Mouse (Mus musculus) heart, postnatal 0 days (tissue): Measurements from ENCODE around the gene Tgm4. TPM values are rescaled to one million over a fixed set of nuclear protein-coding genes. Genes with fewer than 3 reads are reported as not detected.

Experiments used
- ATAC-seq: fragments of 200-750 bp; cut with Nextera tagmentation; 2 replicates; pipeline ENCODE4 v1.8.0; 2017; ENCODE audit warnings: low read depth, moderate number of reproducible peaks, moderate library complexity; ENCODE audit not compliant: insufficient read depth
- DNase-seq: peaks from one replicate; pipeline ENCODE4 v3.0.0-alpha.2; 2016; ENCODE audit warnings: low spot score
- H3K27ac ChIP-seq: fragments of 300-500 bp; sonication (generic); 2 replicates; pipeline ENCODE4 v1.5.1; 2014; ENCODE audit warnings: low read depth, mild to moderate bottlenecking
- H3K27me3 ChIP-seq: fragments of 300-500 bp; sonication (generic); 2 replicates; pipeline ENCODE4 v1.6.1; 2014; ENCODE audit warnings: low read length, mixed read lengths; ENCODE audit not compliant: control insufficient read depth, insufficient read depth
- H3K36me3 ChIP-seq: fragments of 300-500 bp; sonication (generic); replicated peaks from 2 replicates; pipeline ENCODE4 v1.6.1; 2014; ENCODE audit warnings: low read length, mixed read lengths; ENCODE audit not compliant: control insufficient read depth, insufficient read depth
- H3K4me1 ChIP-seq: fragments of 300-500 bp; sonication (generic); 2 replicates; pipeline ENCODE4 v1.6.1; 2014; ENCODE audit warnings: antibody characterized with exemption; ENCODE audit not compliant: control insufficient read depth, insufficient read depth
- H3K4me2 ChIP-seq: fragments of 300-500 bp; sonication (generic); 2 replicates; pipeline ENCODE4 v1.6.1; 2014; ENCODE audit warnings: low read depth, mild to moderate bottlenecking, low read length, moderate library complexity
- H3K4me3 ChIP-seq: fragments of 300-500 bp; sonication (generic); 2 replicates; pipeline ENCODE4 v1.5.1; 2014; ENCODE audit warnings: low read depth, low read length
- H3K9ac ChIP-seq: fragments of 300-500 bp; sonication (generic); replicated peaks from 2 replicates; pipeline ENCODE4 v1.6.1; 2014; ENCODE audit warnings: low read depth, low read length, mixed read lengths
- H3K9me3 ChIP-seq: fragments of 300-500 bp; sonication (generic); replicated peaks from 2 replicates; pipeline ENCODE4 v1.6.1; 2016; ENCODE audit warnings: low read length; ENCODE audit not compliant: control insufficient read depth
- CTCF ChIP-seq: IDR thresholded peaks from 2 replicates; pipeline ENCODE4 v1.5.1; 2016; ENCODE audit warnings: antibody characterized with exemption, control low read depth, low read depth
- EP300 ChIP-seq: IDR thresholded peaks from 2 replicates; pipeline ENCODE4 v1.6.1; 2016; ENCODE audit warnings: antibody characterized with exemption, low read depth
- WGBS: fragments of 180-500 bp; shearing (Covaris S2); extraction: QIAGEN DNeasy Blood & Tissue Kit; methylation state at CpG from one replicate; pipeline ENCODE4 v1.1.7; 2014; 5-methylcytosine and 5-hydroxymethylcytosine counted together
- polyA plus RNA-seq: library from polyadenylated mRNA; unstranded; fragments of >200 nt; fragmentation: Nextera tagmentation; extraction: Ambion mirVana; gene quantifications from 2 replicates; pipeline ENCODE4 v1.2.1, GENCODE M21; 2015
- total RNA-seq: library from RNA; depleted of rRNA; stranded (reverse); fragments of >200 nt; gene quantifications from 2 replicates; pipeline ENCODE4 v1.2.3, GENCODE M21; 2014; ENCODE audit warnings: low replicate concordance; rRNA removed

Gene Tgm4
- total and polyA plus RNA-seq, 2 experiments from 2014 or later: 0.20 TPM; not detected in 1

GRCm38 (mm10) chr9:123109188-123109587 is 74.7 kb downstream of the Tgm4 start:
- DNase-seq: no peak
- Histone ChIP-seq H3K9me3 (no peaks in the 10 kb centered on the region), H3K27me3 (no peaks in the 10 kb centered on the region), H3K27ac (no peak overlapping the region), H3K4me3 (no peak overlapping the region), H3K9ac (no peak overlapping the region), H3K4me1 (peaks cover 16% of the 10 kb centered on the region), H3K4me2 (no peak overlapping the region), H3K36me3 (no peaks in the 10 kb centered on the region; the same call in 1 of the 2 replicates)
- no peak for TF ChIP-seq CTCF
- no peak for TF ChIP-seq EP300
- 86% methylated on average over 7 of the region's 7 CpGs for WGBS
- ATAC-seq: no peak

DNA sequence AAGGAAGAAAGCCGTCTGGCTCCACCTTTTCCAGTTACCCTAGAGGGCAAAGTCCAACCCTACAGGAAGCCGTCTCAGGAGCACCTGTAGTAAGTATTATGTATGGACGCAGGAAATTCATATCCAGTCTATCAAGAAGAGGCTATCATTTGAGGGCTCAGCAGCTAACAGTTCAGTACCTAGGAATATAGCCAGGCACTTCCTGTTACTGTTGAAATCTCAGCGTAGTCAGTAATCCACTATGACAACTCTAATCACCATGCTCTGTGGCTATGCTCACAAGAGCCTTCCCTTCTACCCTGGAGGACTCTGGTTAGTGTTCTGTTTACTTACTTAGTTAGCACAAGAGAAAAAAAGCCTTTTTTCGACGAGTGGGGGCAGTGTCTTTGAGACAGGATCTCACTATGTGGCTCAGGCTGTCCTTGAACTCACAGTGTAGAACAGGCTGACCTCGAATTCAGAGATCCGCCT is 77.3 kb downstream of the Tgm4 start:
- Histone ChIP-seq H3K4me2 (peak overlapping the region; percentile 98), H3K4me3 (peak overlapping the region; percentile 97; the same call in 1 of the 2 replicates), H3K27ac (no peak overlapping the region), H3K9me3 (no peaks in the 10 kb centered on the region), H3K4me1 (peaks cover 17% of the 10 kb centered on the region), H3K36me3 (peaks cover 9% of the 10 kb centered on the region; the same call in 1 of the 2 replicates), H3K9ac (peak overlapping the region; percentile 90; the same call in 1 of the 2 replicates), H3K27me3 (no peaks in the 10 kb centered on the region)
- no peak for ATAC-seq
- WGBS: 48% methylated on average over 8 of the region's 8 CpGs
- no peak for DNase-seq
- TF ChIP-seq CTCF: no peak
- TF ChIP-seq EP300: no peak

- Histone ChIP-seq H3K27ac (peak within 1 kb of the TSS; percentile 93), H3K4me3 (peak within 1 kb of the TSS; percentile 97), H3K4me2 (peak within 1 kb of the TSS; percentile 98), H3K27me3 (no peaks in the 10 kb centered on the region), H3K9ac (peak within 1 kb of the TSS; percentile 90), H3K4me1 (peaks cover 17% of the 10 kb centered on the region), H3K9me3 (no peaks in the 10 kb centered on the region), H3K36me3 (peaks cover 11% of the 10 kb centered on the region; the same call in 1 of the 2 replicates)
- TF ChIP-seq EP300 (no peak), CTCF (no peak)
- ATAC-seq (peak; percentile 95), DNase-seq (peak; percentile 83)
- WGBS: 0% methylated on average over 71 of the region's 79 CpGs
Observed at GRCm38 (mm10) chr9:123112805-123113521, 78.4 kb downstream of the Tgm4 start, which contains the start of the genes Zdhhc3 and Exosc7. TSS of gene Zdhhc3 (minus strand) at chr9:123113205. TSS of gene Exosc7 (plus strand) at chr9:123113215.

GRCm38 (mm10) chr9:123113931-123114330 is 79.4 kb downstream of the Tgm4 start:
- Histone ChIP-seq H3K4me2 (peak overlapping the region; percentile 98), H3K27ac (peak overlapping the region; percentile 93), H3K9me3 (no peaks in the 10 kb centered on the region), H3K36me3 (peaks cover 17% of the 10 kb centered on the region), H3K4me1 (peaks cover 17% of the 10 kb centered on the region), H3K9ac (peak overlapping the region; percentile 90), H3K27me3 (no peaks in the 10 kb centered on the region), H3K4me3 (peak overlapping the region; percentile 97)
- TF ChIP-seq CTCF (no peak), EP300 (no peak)
- DNase-seq (no peak), ATAC-seq (no peak)
- 60% methylated on average over 6 of the region's 6 CpGs for WGBS

DNA sequence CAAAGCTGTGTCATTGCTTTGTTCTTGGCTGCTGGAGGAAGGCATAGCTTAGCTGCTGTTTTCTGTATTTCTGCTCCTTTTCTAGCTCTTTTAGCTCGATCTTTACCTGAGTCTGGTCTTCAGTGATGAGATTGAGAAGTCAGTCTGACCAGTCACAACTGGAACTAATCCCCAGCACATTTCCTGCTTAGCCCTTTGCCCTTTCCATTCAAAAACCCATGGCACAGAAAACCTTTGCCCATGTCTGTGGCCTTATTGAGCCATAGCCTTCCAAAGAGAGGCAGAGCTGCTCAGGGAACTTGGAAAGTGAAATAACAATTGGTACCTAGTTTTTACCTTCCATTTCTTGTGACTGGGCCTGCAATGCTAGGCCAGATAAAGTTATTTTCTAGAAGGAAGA is 81.0 kb downstream of the Tgm4 start:
- TF ChIP-seq EP300 (no peak), CTCF (no peak)
- Histone ChIP-seq H3K4me2 (no peak overlapping the region), H3K9ac (no peak overlapping the region), H3K27ac (no peak overlapping the region), H3K4me1 (peaks cover 17% of the 10 kb centered on the region), H3K27me3 (no peaks in the 10 kb centered on the region), H3K36me3 (peaks cover 33% of the 10 kb centered on the region), H3K9me3 (no peaks in the 10 kb centered on the region), H3K4me3 (no peak overlapping the region)
- DNase-seq: no peak
- ATAC-seq: no peak
- 84% methylated on average over 1 of the region's 1 CpGs for WGBS

Other genes with a start within 250 kb of the Tgm4 start
- gene Tcaim, start 229.2 kb upstream of the Tgm4 start, total RNA-seq: 4.0 and 6.5 TPM in 2 replicates
- 9.8 and 10.0 TPM in 2 replicates for gene Tcaim, start 229.2 kb upstream of the Tgm4 start, polyA plus RNA-seq
- not detected in 2 replicates for gene Gm35549, start 190.7 kb upstream of the Tgm4 start, total RNA-seq
- 0.20 TPM in 1 of 2 replicates, not detected in the other for gene Gm35549, start 190.7 kb upstream of the Tgm4 start, polyA plus RNA-seq
- gene Zfp445, start 168.7 kb upstream of the Tgm4 start, total RNA-seq: 51.3 and 72.3 TPM in 2 replicates
- 19.0 and 24.6 TPM in 2 replicates for gene Zfp445, start 168.7 kb upstream of the Tgm4 start, polyA plus RNA-seq
- 3.9 and 5.4 TPM in 2 replicates for gene Zkscan7, start 149.0 kb upstream of the Tgm4 start, total RNA-seq
- gene Zkscan7, start 149.0 kb upstream of the Tgm4 start, polyA plus RNA-seq: 1.4 and 1.5 TPM in 2 replicates
- gene Zfp105, start 111.7 kb upstream of the Tgm4 start, total RNA-seq: 2.2 and 6.9 TPM in 2 replicates
- 7.2 and 7.8 TPM in 2 replicates for gene Zfp105, start 111.7 kb upstream of the Tgm4 start, polyA plus RNA-seq
- gene 1110059G10Rik, start 83.7 kb upstream of the Tgm4 start, total RNA-seq: 0.84 and 13.5 TPM in 2 replicates
- 27.1 and 31.1 TPM in 2 replicates for gene 1110059G10Rik, start 83.7 kb upstream of the Tgm4 start, polyA plus RNA-seq
- gene Kif15, start 83.7 kb upstream of the Tgm4 start, total RNA-seq: 18.3 and 38.2 TPM in 2 replicates
- 5.3 and 6.1 TPM in 2 replicates for gene Kif15, start 83.7 kb upstream of the Tgm4 start, polyA plus RNA-seq
- gene Tmem42, start 13.4 kb upstream of the Tgm4 start, total RNA-seq: 13.8 and 22.1 TPM in 2 replicates
- 27.5 and 28.1 TPM in 2 replicates for gene Tmem42, start 13.4 kb upstream of the Tgm4 start, polyA plus RNA-seq
- 51.7 and 73.5 TPM in 2 replicates for gene Zdhhc3, start 78.5 kb downstream of the Tgm4 start, total RNA-seq
- gene Zdhhc3, start 78.5 kb downstream of the Tgm4 start, polyA plus RNA-seq: 33.4 and 35.7 TPM in 2 replicates
- 20.2 and 29.5 TPM in 2 replicates for gene Exosc7, start 78.5 kb downstream of the Tgm4 start, total RNA-seq
- 45.6 and 49.7 TPM in 2 replicates for gene Exosc7, start 78.5 kb downstream of the Tgm4 start, polyA plus RNA-seq
- 8.5 and 26.8 TPM in 2 replicates for gene Clec3b, start 116.2 kb downstream of the Tgm4 start, total RNA-seq
- gene Clec3b, start 116.2 kb downstream of the Tgm4 start, polyA plus RNA-seq: 5.5 and 5.7 TPM in 2 replicates
- 0.35 and 2.7 TPM in 2 replicates for gene Cdcp1, start 181.3 kb downstream of the Tgm4 start, total RNA-seq
- gene Cdcp1, start 181.3 kb downstream of the Tgm4 start, polyA plus RNA-seq: 0.04 and 0.15 TPM in 2 replicates
- 34.3 and 34.7 TPM in 2 replicates for gene Tmem158, start 226.0 kb downstream of the Tgm4 start, total RNA-seq
- 8.6 and 8.9 TPM in 2 replicates for gene Tmem158, start 226.0 kb downstream of the Tgm4 start, polyA plus RNA-seq